Mouse (Mus musculus): Measurements from ENCODE around the gene Atg7.

DNA sequence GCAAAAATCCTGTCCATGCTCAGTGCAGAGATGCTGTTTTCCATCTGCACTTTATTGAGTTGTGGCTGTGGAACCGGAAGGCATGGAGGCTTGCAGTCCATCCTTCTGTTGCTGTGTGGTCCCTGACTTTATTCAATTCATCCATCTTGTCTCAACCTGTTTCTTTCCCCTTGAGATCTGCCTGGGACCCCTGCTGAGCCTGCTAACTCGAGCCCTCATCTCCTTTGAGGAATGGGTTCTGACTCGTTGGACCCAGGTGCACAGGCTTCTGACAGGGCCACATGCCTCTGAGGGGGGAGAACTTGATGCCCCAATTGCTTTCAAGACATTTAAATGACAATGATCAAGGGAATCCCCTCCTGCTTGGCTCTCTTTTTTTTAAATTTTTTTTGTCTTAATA lies 143.6 kb downstream of the Atg7 start:
- TF ChIP-seq CTCF (IDR thresholded peaks at IDR 0.05; ENCODE audit: low read depth) (no peak), EP300 (optimal IDR thresholded peaks at IDR 0.05) (no peak)

All from stomach, postnatal 0 days (tissue).